Mouse (Mus musculus) bone marrow, adult 2 months (tissue): ENCODE results near the gene B4galt4. TPM values are rescaled to one million over a fixed set of nuclear protein-coding genes. Genes with fewer than 3 reads are reported as not detected.

Experiments
- H3K27ac ChIP-seq: fragments of 200-500 bp; 2 replicates; pipeline ENCODE4 v1.5.1; 2012; ENCODE audit warnings: low read depth, mild to moderate bottlenecking, control low read depth, inconsistent platforms, low read length; ENCODE audit not compliant: control insufficient read depth, poor library complexity, insufficient read depth
- H3K4me1 ChIP-seq: fragments of 200-500 bp; 2 replicates; pipeline ENCODE4 v1.6.1; 2011; ENCODE audit warnings: low read length; ENCODE audit not compliant: control insufficient read depth, insufficient read depth
- H3K4me3 ChIP-seq: fragments of 200-500 bp; replicated peaks from 2 replicates; pipeline ENCODE3; 2011; ENCODE audit warnings: mild to moderate bottlenecking, low read depth, low read length, control low read depth; ENCODE audit not compliant: control insufficient read depth
- CTCF ChIP-seq: fragments of 200-500 bp; IDR thresholded peaks from 2 replicates; pipeline ENCODE4 v1.5.1; 2011; ENCODE audit warnings: low read length, control low read depth; ENCODE audit not compliant: control insufficient read depth, insufficient read depth
- POLR2A ChIP-seq: fragments of 200-500 bp; IDR thresholded peaks from 2 replicates; pipeline ENCODE4 v1.6.1; 2011; ENCODE audit warnings: low read depth, mild to moderate bottlenecking, control low read depth, low read length, borderline replicate concordance; ENCODE audit not compliant: control insufficient read depth
- WGBS: fragments of 180-500 bp; shearing (Covaris S2); methylation state at CpG from one replicate; pipeline ENCODE4 v1.1.7; 2018; 5-methylcytosine and 5-hydroxymethylcytosine counted together
- polyA plus RNA-seq: library from polyadenylated mRNA; stranded (reverse); fragments of >200 nt; gene quantifications from 2 replicates; pipeline ENCODE4 v1.2.4, GENCODE M21; 2011; ENCODE audit warnings: low replicate concordance; ENCODE audit not compliant: missing spikeins, insufficient read depth, insufficient read length

B4galt4 gene
- polyA plus RNA-seq, 1 experiment, result 12.8 TPM

- H3K4me3 ChIP-seq, result peak overlapping the region; percentile 50
- WGBS, result 0% methylated on average over 13 of the region's 13 CpGs
- TF ChIP-seq CTCF (no peak), POLR2A (no peak)
Measured at GRCm38 (mm10) chr16:38742659-38743131, 631 bp downstream of the B4galt4 start.

GRCm38 (mm10) chr16:38743941-38744673 lies 2.0 kb downstream of the B4galt4 start:
- H3K4me3 ChIP-seq, result no peak overlapping the region
- H3K27ac ChIP-seq, result no peak overlapping the region
- 85% methylated on average over 10 of the region's 10 CpGs for WGBS
- H3K4me1 ChIP-seq, result peaks cover 2% of the 10 kb centered on the region; the same call in 1 of the 2 replicates
- TF ChIP-seq POLR2A (no peak), CTCF (no peak)

More at GRCm38 (mm10) chr16:38742659-38743131, 631 bp downstream of the B4galt4 start:
- Histone ChIP-seq H3K27ac (peak overlapping the region; percentile 58; the same call in 1 of the 2 replicates), H3K4me1 (peaks cover 2% of the 10 kb centered on the region; the same call in 1 of the 2 replicates)

- H3K4me3 ChIP-seq, result no peak overlapping the region
- 75% methylated on average over 6 of the region's 6 CpGs for whole genome bisulfite sequencing
- H3K4me1 ChIP-seq, result peaks cover 2% of the 10 kb centered on the region; the same call in 1 of the 2 replicates
- no peak for TF ChIP-seq POLR2A
- no peak for TF ChIP-seq CTCF
- no peak overlapping the region for H3K27ac ChIP-seq
Measured at GRCm38 (mm10) chr16:38750803-38751202, 8.7 kb downstream of the B4galt4 start.

- TF ChIP-seq CTCF (no peak), POLR2A (no peak)
- Histone ChIP-seq H3K4me3 (no peak overlapping the region), H3K4me1 (no peaks in the 10 kb centered on the region; the same call in 1 of the 2 replicates), H3K27ac (no peak overlapping the region)
- 85% methylated on average over 11 of the region's 11 CpGs for WGBS
Measured at GRCm38 (mm10) chr16:38753631-38754030, 11.6 kb downstream of the B4galt4 start.

GRCm38 (mm10) chr16:38755452-38756176 lies 13.6 kb downstream of the B4galt4 start:
- Histone ChIP-seq H3K27ac (no peak overlapping the region), H3K4me3 (no peak overlapping the region), H3K4me1 (peaks cover 2% of the 10 kb centered on the region; the same call in 1 of the 2 replicates)
- 16% methylated on average over 7 of the region's 7 CpGs for WGBS
- TF ChIP-seq CTCF, result no peak
- TF ChIP-seq POLR2A, result no peak

- Histone ChIP-seq H3K4me3 (no peak overlapping the region), H3K27ac (no peak overlapping the region), H3K4me1 (peaks cover 2% of the 10 kb centered on the region; the same call in 1 of the 2 replicates)
- no peak for TF ChIP-seq POLR2A
- TF ChIP-seq CTCF, result no peak
- WGBS, result 9% methylated on average over 5 of the region's 5 CpGs
Measured at GRCm38 (mm10) chr16:38756177-38756503, 14.1 kb downstream of the B4galt4 start.

GRCm38 (mm10) chr16:38756572-38756971 lies 14.5 kb downstream of the B4galt4 start:
- TF ChIP-seq CTCF (no peak), POLR2A (no peak)
- WGBS, result 28% methylated on average over 4 of the region's 4 CpGs
- H3K27ac ChIP-seq, result no peak overlapping the region
- H3K4me3 ChIP-seq, result no peak overlapping the region
- peaks cover 2% of the 10 kb centered on the region; the same call in 1 of the 2 replicates for H3K4me1 ChIP-seq

- no peak overlapping the region for H3K27ac ChIP-seq
- TF ChIP-seq POLR2A (no peak), CTCF (no peak)
- 89% methylated on average over 19 of the region's 19 CpGs for WGBS
- peaks cover 2% of the 10 kb centered on the region; the same call in 1 of the 2 replicates for H3K4me1 ChIP-seq
- H3K4me3 ChIP-seq, result no peak overlapping the region
Measured at GRCm38 (mm10) chr16:38757626-38758025, 15.6 kb downstream of the B4galt4 start.
